Mouse (Mus musculus) small intestine, adult 2 months (tissue): ENCODE results near the gene Leng1.

Experiments
- CTCF ChIP-seq: fragments of 200-500 bp; IDR thresholded peaks from 2 replicates; pipeline ENCODE4 v1.5.1; 2012; ENCODE audit warnings: low read depth, mild to moderate bottlenecking, control low read depth, inconsistent platforms, low read length, moderate library complexity, mixed read lengths; ENCODE audit not compliant: insufficient replicate concordance, insufficient read length; ENCODE audit errors: extremely low read depth
- POLR2A ChIP-seq: fragments of 200-500 bp; IDR thresholded peaks from 2 replicates; pipeline ENCODE4 v1.6.1; 2012; ENCODE audit warnings: low read depth, mild to moderate bottlenecking, control low read depth, inconsistent platforms, low read length, moderate library complexity

- TF ChIP-seq POLR2A (0 out of 2 replicates have a peak, but pooled peaks have one; percentile 35), CTCF (no peak)
Measured at GRCm38 (mm10) chr7:3629543-3630477, 35.8 kb downstream of the Leng1 start, which contains the start of the genes Tfpt and Prpf31.
